Mouse (Mus musculus) liver, adult 2 months (tissue): ENCODE measurements around the gene Ralbp1. TPM values are rescaled to one million over a fixed set of nuclear protein-coding genes. Genes with fewer than 3 reads are reported as not detected.

ENCODE experiments used
- DNase-seq: peaks from one replicate; pipeline ENCODE4 v3.0.0-alpha.2; 2011; ENCODE audit warnings: low read depth, low spot score; ENCODE audit errors: extremely low read depth
- H3K27ac ChIP-seq: fragments of 200-500 bp; replicated peaks from 2 replicates; pipeline ENCODE4 v1.5.1; 2012; ENCODE audit warnings: low read depth, mild to moderate bottlenecking, control low read depth, inconsistent platforms, low read length; ENCODE audit not compliant: insufficient read depth
- H3K27me3 ChIP-seq: fragments of 200-500 bp; 2 replicates; pipeline ENCODE4 v1.6.1; 2012; ENCODE audit warnings: mild to moderate bottlenecking, moderate library complexity, low read length, inconsistent platforms; ENCODE audit not compliant: control insufficient read depth, insufficient read depth
- H3K36me3 ChIP-seq: fragments of 200-500 bp; 2 replicates; pipeline ENCODE4 v1.6.1; 2012; ENCODE audit warnings: low read length, inconsistent platforms; ENCODE audit not compliant: control insufficient read depth, insufficient read depth
- H3K4me1 ChIP-seq: fragments of 200-500 bp; 2 replicates; pipeline ENCODE4 v1.6.1; 2011; ENCODE audit warnings: low read length; ENCODE audit not compliant: control insufficient read depth, insufficient read depth
- H3K4me3 ChIP-seq: fragments of 200-500 bp; 2 replicates; pipeline ENCODE4 v1.5.1; 2011; ENCODE audit warnings: low read depth, mild to moderate bottlenecking, control low read depth, low read length, moderate library complexity; ENCODE audit not compliant: insufficient read depth
- H3K79me2 ChIP-seq: fragments of 200-500 bp; 2 replicates; pipeline ENCODE4 v1.6.1; 2012; ENCODE audit warnings: inconsistent platforms, mild to moderate bottlenecking, low read length, moderate library complexity; ENCODE audit not compliant: control insufficient read depth, insufficient read depth
- H3K9ac ChIP-seq: fragments of 200-500 bp; 2 replicates; pipeline ENCODE4 v1.6.1; 2012; ENCODE audit warnings: low read depth, mild to moderate bottlenecking, control low read depth, inconsistent platforms, low read length
- CTCF ChIP-seq: fragments of 200-500 bp; IDR thresholded peaks from 2 replicates; pipeline ENCODE4 v1.5.1; 2011; ENCODE audit warnings: low read depth, low read length, control low read depth
- POLR2A ChIP-seq: fragments of 200-500 bp; IDR thresholded peaks from 2 replicates; pipeline ENCODE4 v1.6.1; 2011; ENCODE audit warnings: low read length, control low read depth; ENCODE audit not compliant: insufficient read depth; ENCODE audit errors: extremely low read depth
- WGBS: fragments of 180-500 bp; shearing (Covaris S2); methylation state at CpG from one replicate; pipeline ENCODE4 v1.1.7; 2018; 5-methylcytosine and 5-hydroxymethylcytosine counted together
- polyA plus RNA-seq: library from polyadenylated mRNA; depleted of rRNA; stranded (reverse); fragments of >200 nt; gene quantifications from 2 replicates; pipeline ENCODE4 v1.2.3, GENCODE M21; 2012
- total RNA-seq: library from RNA; depleted of rRNA; stranded (reverse); fragments of >200 nt; gene quantifications from 2 replicates; pipeline ENCODE4 v1.2.3, GENCODE M21; 2014

Ralbp1 gene
- total and polyA plus RNA-seq, 2 experiments = 10.3 to 14.3 TPM

GRCm38 (mm10) chr17:65824246-65824645, 61.4 kb downstream of the Ralbp1 start:
- no peak overlapping the region for H3K4me3 ChIP-seq
- H3K79me2 ChIP-seq = peaks cover 7% of the 10 kb centered on the region; the same call in 1 of the 2 replicates
- H3K27ac ChIP-seq = no peak overlapping the region
- H3K27me3 ChIP-seq = no peaks in the 10 kb centered on the region
- TF ChIP-seq POLR2A = no peak
- H3K36me3 ChIP-seq = peaks cover 29% of the 10 kb centered on the region
- no peaks in the 10 kb centered on the region for H3K4me1 ChIP-seq
- no peak for DNase-seq
- H3K9ac ChIP-seq = no peak overlapping the region
- whole genome bisulfite sequencing = 91% methylated on average over 10 of the region's 10 CpGs

GRCm38 (mm10) chr17:65822423-65822822, 63.2 kb downstream of the Ralbp1 start:
- no peak for DNase-seq
- Histone ChIP-seq H3K4me1 (no peaks in the 10 kb centered on the region), H3K27me3 (no peaks in the 10 kb centered on the region), H3K36me3 (peaks cover 32% of the 10 kb centered on the region), H3K79me2 (peaks cover 7% of the 10 kb centered on the region; the same call in 1 of the 2 replicates), H3K27ac (no peak overlapping the region), H3K9ac (no peak overlapping the region), H3K4me3 (no peak overlapping the region)
- TF ChIP-seq POLR2A (no peak), CTCF (no peak)
- 90% methylated on average over 5 of the region's 5 CpGs for WGBS

GRCm38 (mm10) chr17:65820197-65820596, 65.4 kb downstream of the Ralbp1 start:
- H3K36me3 ChIP-seq = peaks cover 42% of the 10 kb centered on the region
- peaks cover 7% of the 10 kb centered on the region; the same call in 1 of the 2 replicates for H3K79me2 ChIP-seq
- no peaks in the 10 kb centered on the region for H3K27me3 ChIP-seq
- 87% methylated on average over 5 of the region's 5 CpGs for WGBS
- no peak for DNase-seq
- TF ChIP-seq POLR2A = no peak
- H3K4me3 ChIP-seq = no peak overlapping the region
- no peak overlapping the region for H3K27ac ChIP-seq
- no peak overlapping the region for H3K9ac ChIP-seq
- no peaks in the 10 kb centered on the region for H3K4me1 ChIP-seq

GRCm38 (mm10) chr17:65813763-65814162, 71.8 kb downstream of the Ralbp1 start:
- no peaks in the 10 kb centered on the region for H3K27me3 ChIP-seq
- H3K9ac ChIP-seq = no peak overlapping the region
- 95% methylated on average over 8 of the region's 8 CpGs for WGBS
- peaks cover 2% of the 10 kb centered on the region; the same call in 1 of the 2 replicates for H3K79me2 ChIP-seq
- H3K27ac ChIP-seq = no peak overlapping the region
- H3K36me3 ChIP-seq = peaks cover 44% of the 10 kb centered on the region
- TF ChIP-seq POLR2A (no peak), CTCF (no peak)
- no peak for DNase-seq
- no peak overlapping the region for H3K4me3 ChIP-seq
- H3K4me1 ChIP-seq = no peaks in the 10 kb centered on the region

- no peaks in the 10 kb centered on the region for H3K27me3 ChIP-seq
- no peaks in the 10 kb centered on the region for H3K4me1 ChIP-seq
- H3K27ac ChIP-seq = no peak overlapping the region
- DNase-seq = no peak
- WGBS = 91% methylated on average over 5 of the region's 5 CpGs
- H3K9ac ChIP-seq = no peak overlapping the region
- H3K4me3 ChIP-seq = no peak overlapping the region
- peaks cover 5% of the 10 kb centered on the region; the same call in 1 of the 2 replicates for H3K79me2 ChIP-seq
- TF ChIP-seq POLR2A = no peak
- TF ChIP-seq CTCF = no peak
- peaks cover 36% of the 10 kb centered on the region for H3K36me3 ChIP-seq
Observed at GRCm38 (mm10) chr17:65811032-65811431, 74.6 kb downstream of the Ralbp1 start.

- Histone ChIP-seq H3K27ac (no peak overlapping the region), H3K9ac (no peak overlapping the region), H3K4me3 (no peak overlapping the region), H3K79me2 (peaks cover 12% of the 10 kb centered on the region; the same call in 1 of the 2 replicates), H3K4me1 (no peaks in the 10 kb centered on the region), H3K36me3 (peaks cover 17% of the 10 kb centered on the region), H3K27me3 (no peaks in the 10 kb centered on the region)
- TF ChIP-seq CTCF = no peak
- TF ChIP-seq POLR2A = no peak
- 94% methylated on average over 2 of the region's 2 CpGs for WGBS
- DNase-seq = no peak
Observed at GRCm38 (mm10) chr17:65806416-65806815, 79.2 kb downstream of the Ralbp1 start.
